Mouse (Mus musculus): ENCODE measurements at regions not wholly inside any gene's neighbourhood (a gene's known extent, or its start where the extent isn't known, plus 50 kb on each side); places are given as distances from the start of the nearest gene placed in this dataset.
A peak's percentile ranks its signal among the peaks of the same experiment; 100 is the strongest.
"Not testable (repeated sequence)": the region's sequence is repeated elsewhere in the genome, so short reads cannot be mapped to it uniquely, and the experiment has no call there.

DNA sequence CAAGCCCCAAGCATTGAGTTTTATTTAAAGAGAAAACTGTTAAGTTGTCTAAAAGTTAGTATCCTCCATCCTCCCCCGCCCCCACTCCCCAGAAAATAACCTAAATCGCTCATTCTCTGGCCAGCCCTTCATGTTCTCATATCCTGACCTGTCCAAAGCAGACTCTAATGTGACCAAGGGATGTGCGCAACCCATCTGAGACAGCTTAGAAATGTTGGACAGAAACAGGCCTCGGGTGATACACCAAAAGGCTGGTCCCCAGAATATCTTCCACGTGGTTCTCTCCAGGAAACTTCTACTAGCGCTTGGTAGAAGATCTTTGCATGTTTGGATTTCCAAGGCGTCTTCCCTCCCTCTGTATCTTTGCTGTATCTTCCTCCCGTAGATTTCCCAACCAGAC is 482.8 kb downstream of the Tns1 start:
- H3K9me3 ChIP-seq (replicated peaks): no peaks in the 10 kb centered on the region
- DNase-seq (no peak), ATAC-seq (ENCODE audit: low read depth) (no peak)
- no peak overlapping the region for H3K9ac ChIP-seq
- H3K27me3 ChIP-seq: no peaks in the 10 kb centered on the region
- 68% methylated on average over 8 of the region's 8 CpGs for WGBS (ENCODE audit: insufficient replicate concordance)
- H3K4me2 ChIP-seq: no peak overlapping the region
- H3K36me3 ChIP-seq: no peaks in the 10 kb centered on the region
- H3K27ac ChIP-seq: no peak overlapping the region
- no peaks in the 10 kb centered on the region for H3K4me1 ChIP-seq (replicated peaks)
- H3K4me3 ChIP-seq (replicated peaks): no peak overlapping the region

DNA sequence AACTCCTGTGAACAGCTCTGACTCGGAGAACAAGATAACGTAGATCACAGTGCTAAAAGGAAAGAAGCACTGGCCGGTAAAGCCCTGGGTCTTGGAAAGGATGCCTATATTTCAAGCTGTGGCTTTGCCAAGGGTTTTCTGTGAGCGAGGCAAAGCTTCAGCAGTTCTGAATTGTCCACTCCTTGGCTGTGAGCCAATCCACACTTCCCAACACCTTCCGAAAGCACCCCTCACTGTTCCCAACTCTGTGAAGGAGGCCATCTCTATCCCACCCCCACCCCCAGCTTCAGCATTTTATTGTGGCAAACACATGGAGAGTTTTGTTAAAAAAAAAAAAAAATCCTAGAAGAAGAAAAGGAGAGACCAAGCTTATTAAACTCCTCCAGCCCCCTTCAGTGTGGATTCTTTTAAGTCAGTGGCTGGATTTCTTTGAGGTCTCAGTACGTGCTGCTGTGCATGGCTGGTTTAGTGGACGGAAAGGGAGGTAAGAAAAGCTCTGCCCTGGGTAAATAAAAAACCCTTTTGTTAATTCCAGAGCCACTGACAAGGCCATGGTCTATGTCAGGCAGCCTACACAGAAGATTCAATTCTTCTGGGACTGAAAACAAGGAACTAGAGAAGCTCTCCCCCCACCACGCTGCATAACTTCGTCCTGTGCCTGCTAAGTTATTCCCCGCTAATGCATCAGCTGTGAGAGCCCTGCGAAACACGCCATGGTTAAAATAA is 483.4 kb downstream of the Tns1 start:
- DNase-seq (no peak), ATAC-seq (ENCODE audit: low read depth) (no peak)
- Histone ChIP-seq H3K4me1 (replicated peaks) (no peaks in the 10 kb centered on the region), H3K4me2 (no peak overlapping the region), H3K27ac (no peak overlapping the region), H3K36me3 (no peaks in the 10 kb centered on the region), H3K27me3 (no peaks in the 10 kb centered on the region), H3K9ac (no peak overlapping the region), H3K4me3 (replicated peaks) (no peak overlapping the region), H3K9me3 (replicated peaks) (no peaks in the 10 kb centered on the region)
- WGBS (ENCODE audit: insufficient replicate concordance): 62% methylated on average over 12 of the region's 12 CpGs

DNA sequence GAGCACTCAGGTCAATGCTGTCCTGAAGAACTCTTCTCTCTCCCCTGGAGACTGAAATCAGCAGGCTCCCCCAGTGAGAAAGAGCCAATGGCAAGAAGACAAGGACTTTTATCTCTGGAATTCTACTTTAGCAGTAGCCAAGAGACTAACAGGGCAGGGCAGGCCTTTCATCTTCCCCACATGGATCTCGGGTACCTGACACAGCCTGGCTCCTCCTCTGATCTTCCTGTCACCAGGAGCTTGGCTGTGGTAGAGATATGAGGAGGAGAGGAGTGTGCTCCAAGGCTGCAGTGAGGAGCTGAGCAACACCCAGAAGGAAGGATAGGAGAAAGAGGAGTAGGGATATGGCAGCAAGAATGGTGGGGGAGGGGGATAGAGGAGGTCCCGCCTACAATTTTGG is 488.5 kb downstream of the Tns1 start:
- 50% methylated on average over 2 of the region's 2 CpGs for WGBS (ENCODE audit: insufficient replicate concordance)
- no peak overlapping the region for H3K27ac ChIP-seq
- no peak for ATAC-seq (ENCODE audit: low read depth)
- no peak for DNase-seq
- no peaks in the 10 kb centered on the region for H3K36me3 ChIP-seq
- no peaks in the 10 kb centered on the region for H3K27me3 ChIP-seq
- H3K4me1 ChIP-seq (replicated peaks): no peaks in the 10 kb centered on the region
- H3K4me3 ChIP-seq (replicated peaks): no peak overlapping the region
- H3K9ac ChIP-seq: no peak overlapping the region
- H3K9me3 ChIP-seq (replicated peaks): no peaks in the 10 kb centered on the region
- H3K4me2 ChIP-seq: no peak overlapping the region

DNA sequence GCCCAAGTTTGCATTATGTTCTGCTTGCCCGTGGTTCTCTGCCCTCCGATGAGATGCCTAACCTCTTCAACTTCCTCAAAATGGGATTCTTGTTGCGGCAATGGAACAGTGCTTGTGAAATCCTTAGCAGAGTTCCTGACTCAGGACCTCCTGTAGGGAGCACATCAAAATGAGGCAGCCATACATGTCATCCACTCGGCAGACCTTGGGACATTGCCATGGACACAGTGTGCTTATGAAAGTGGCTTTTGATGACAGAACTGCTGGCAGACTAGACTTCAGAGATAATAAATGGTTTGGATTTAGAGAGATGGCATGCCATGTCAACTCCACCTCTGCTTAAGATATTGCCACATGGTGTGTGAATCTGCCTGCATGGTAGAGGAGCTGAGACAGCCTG is 489.4 kb downstream of the Tns1 start:
- H3K27me3 ChIP-seq: no peaks in the 10 kb centered on the region
- H3K36me3 ChIP-seq: no peaks in the 10 kb centered on the region
- H3K4me3 ChIP-seq (replicated peaks): no peak overlapping the region
- ATAC-seq (ENCODE audit: low read depth): no peak
- no peaks in the 10 kb centered on the region for H3K4me1 ChIP-seq (replicated peaks)
- no peaks in the 10 kb centered on the region for H3K9me3 ChIP-seq (replicated peaks)
- H3K27ac ChIP-seq: no peak overlapping the region
- no peak for DNase-seq
- H3K4me2 ChIP-seq: no peak overlapping the region
- WGBS (ENCODE audit: insufficient replicate concordance): 62% methylated on average over 4 of the region's 4 CpGs
- H3K9ac ChIP-seq: no peak overlapping the region

DNA sequence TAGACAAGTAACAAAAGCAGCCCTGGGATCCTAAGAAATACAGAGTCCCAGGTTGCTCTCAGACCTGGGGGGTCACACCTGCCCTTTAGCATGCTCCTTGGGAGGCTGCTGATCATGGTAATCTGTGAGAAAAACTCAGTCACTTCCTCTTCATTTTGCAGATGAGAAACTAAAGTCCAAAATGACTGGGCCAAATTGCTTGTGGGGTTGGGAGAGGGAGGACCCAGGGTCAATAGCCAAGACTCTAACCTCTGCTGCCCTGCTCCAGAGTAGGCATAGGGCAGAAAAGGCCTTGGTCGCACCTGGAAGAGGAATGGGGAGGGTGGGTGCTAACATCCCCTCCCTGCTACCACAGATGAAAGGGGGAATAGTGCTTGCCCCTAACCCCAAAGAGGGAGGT is 491.2 kb downstream of the Tns1 start:
- no peak overlapping the region for H3K4me3 ChIP-seq (replicated peaks)
- H3K9me3 ChIP-seq (replicated peaks): no peaks in the 10 kb centered on the region
- H3K4me1 ChIP-seq (replicated peaks): no peaks in the 10 kb centered on the region
- H3K36me3 ChIP-seq: no peaks in the 10 kb centered on the region
- no peak overlapping the region for H3K4me2 ChIP-seq
- no peak for DNase-seq
- ATAC-seq (ENCODE audit: low read depth): no peak
- no peaks in the 10 kb centered on the region for H3K27me3 ChIP-seq
- WGBS (ENCODE audit: insufficient replicate concordance): 55% methylated on average over 1 of the region's 1 CpGs
- no peak overlapping the region for H3K27ac ChIP-seq
- H3K9ac ChIP-seq: no peak overlapping the region

DNA sequence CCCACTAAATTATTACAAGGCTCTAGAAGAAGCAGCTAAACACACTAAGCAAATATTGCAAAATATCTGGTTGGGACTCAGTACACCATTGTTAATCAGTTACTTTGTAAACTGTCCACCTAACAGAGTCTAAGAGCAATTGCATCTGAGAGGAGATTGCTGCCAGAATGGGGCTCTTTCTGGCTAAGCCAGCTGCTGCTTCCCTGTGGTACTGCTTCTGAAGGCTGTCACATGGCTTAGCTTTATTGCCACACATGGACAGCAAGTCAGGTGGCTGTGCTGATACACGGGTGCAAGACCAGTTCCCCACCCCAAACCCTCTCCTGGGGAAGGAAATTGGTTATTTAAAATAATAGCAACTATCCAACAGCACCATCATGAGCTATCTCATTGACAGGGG is 493.9 kb downstream of the Tns1 start:
- Histone ChIP-seq H3K4me1 (replicated peaks) (no peaks in the 10 kb centered on the region), H3K27me3 (no peaks in the 10 kb centered on the region), H3K27ac (peak overlapping the region; percentile 45), H3K9me3 (replicated peaks) (no peaks in the 10 kb centered on the region), H3K36me3 (no peaks in the 10 kb centered on the region), H3K4me3 (replicated peaks) (no peak overlapping the region), H3K9ac (no peak overlapping the region), H3K4me2 (no peak overlapping the region)
- 23% methylated on average over 1 of the region's 1 CpGs for WGBS (ENCODE audit: insufficient replicate concordance)
- DNase-seq (no peak), ATAC-seq (ENCODE audit: low read depth) (peak; percentile 73)

DNA sequence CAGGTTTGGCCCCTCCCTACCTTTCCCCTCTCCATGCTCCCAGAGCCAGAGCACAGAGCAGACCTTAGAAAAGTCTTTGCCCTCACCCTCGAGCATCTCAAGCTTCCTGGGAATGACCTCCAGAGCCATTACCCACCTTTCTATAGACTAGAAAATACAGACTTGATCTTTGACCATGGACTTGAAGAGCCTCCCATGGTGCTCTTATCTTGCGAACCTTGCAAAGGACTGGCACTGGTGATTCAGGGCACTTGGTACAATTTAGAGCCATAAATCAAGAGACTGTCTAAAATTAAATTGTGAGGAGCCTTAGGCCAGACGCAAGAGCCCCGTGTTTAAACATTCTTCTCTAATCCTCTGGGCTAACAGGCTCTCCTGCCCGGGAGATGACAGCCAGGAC is 498.9 kb downstream of the Tns1 start:
- Histone ChIP-seq H3K4me2 (no peak overlapping the region), H3K27ac (no peak overlapping the region), H3K4me1 (replicated peaks) (no peaks in the 10 kb centered on the region), H3K9ac (no peak overlapping the region), H3K36me3 (no peaks in the 10 kb centered on the region), H3K4me3 (replicated peaks) (no peak overlapping the region), H3K27me3 (no peaks in the 10 kb centered on the region), H3K9me3 (replicated peaks) (no peaks in the 10 kb centered on the region)
- DNase-seq (no peak), ATAC-seq (ENCODE audit: low read depth) (no peak)
- 56% methylated on average over 5 of the region's 5 CpGs for WGBS (ENCODE audit: insufficient replicate concordance)

DNA sequence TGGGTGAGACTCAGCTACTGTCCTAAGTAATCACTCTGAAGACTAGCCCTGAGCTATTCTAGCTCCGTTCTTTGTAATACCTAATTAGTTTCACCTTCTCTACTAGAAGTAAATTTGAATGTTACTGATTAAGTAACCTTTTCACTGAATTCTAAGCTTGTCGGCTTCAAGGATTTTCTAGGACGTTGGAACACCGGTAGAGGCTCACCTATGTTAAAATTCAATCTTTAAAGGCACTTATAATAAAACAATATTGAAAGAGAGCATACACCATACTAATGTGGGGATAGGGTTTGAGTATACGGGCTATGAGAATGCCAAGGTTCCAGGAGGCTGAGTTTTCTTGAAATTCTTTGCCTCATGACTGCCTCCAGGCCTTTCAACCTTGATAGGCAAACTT is 503.1 kb downstream of the Tns1 start:
- H3K27me3 ChIP-seq; H3K9ac ChIP-seq; H3K36me3 ChIP-seq; ATAC-seq (ENCODE audit: low read depth); H3K4me3 ChIP-seq (replicated peaks); H3K4me1 ChIP-seq (replicated peaks); H3K27ac ChIP-seq; DNase-seq; H3K9me3 ChIP-seq (replicated peaks); H3K4me2 ChIP-seq: not testable (repeated sequence)
- WGBS (ENCODE audit: insufficient replicate concordance): 71% methylated on average over 5 of the region's 5 CpGs

DNA sequence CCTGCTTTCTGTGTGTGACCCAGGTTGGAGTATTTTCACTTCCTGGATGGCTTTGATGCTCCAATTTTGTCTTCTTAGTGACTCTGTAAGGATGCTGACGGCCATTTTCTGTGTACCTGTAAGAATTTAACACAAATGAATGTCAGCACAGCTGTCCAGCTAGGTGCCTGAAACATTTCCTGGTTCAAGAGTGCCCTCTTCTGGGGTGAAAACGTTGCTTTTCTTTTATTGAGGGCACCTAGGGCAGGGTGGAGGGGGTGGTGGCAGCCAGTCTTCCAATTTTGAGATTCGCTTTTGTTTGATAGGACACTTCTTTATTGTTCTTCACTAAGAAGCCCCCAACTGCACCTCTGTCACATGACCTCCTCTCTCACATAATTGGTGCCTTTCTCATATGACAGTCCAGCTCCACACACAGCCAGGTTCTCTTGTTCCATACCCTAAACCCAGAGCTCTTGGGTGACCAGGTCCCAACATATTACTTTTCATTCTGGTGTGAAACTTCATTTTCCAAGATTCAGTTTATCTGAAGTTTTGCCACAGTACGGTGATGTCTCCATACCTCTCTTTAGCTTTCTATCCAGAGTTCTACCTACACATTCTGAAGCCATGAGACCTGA is 505.6 kb downstream of the Tns1 start:
- no peaks in the 10 kb centered on the region for H3K9me3 ChIP-seq (replicated peaks)
- no peak overlapping the region for H3K4me3 ChIP-seq (replicated peaks)
- no peaks in the 10 kb centered on the region for H3K4me1 ChIP-seq (replicated peaks)
- ATAC-seq (ENCODE audit: low read depth) (no peak), DNase-seq (no peak)
- H3K4me2 ChIP-seq: no peak overlapping the region
- H3K9ac ChIP-seq: no peak overlapping the region
- H3K27me3 ChIP-seq: no peaks in the 10 kb centered on the region
- no peak overlapping the region for H3K27ac ChIP-seq
- 37% methylated on average over 4 of the region's 4 CpGs for WGBS (ENCODE audit: insufficient replicate concordance)
- H3K36me3 ChIP-seq: no peaks in the 10 kb centered on the region

DNA sequence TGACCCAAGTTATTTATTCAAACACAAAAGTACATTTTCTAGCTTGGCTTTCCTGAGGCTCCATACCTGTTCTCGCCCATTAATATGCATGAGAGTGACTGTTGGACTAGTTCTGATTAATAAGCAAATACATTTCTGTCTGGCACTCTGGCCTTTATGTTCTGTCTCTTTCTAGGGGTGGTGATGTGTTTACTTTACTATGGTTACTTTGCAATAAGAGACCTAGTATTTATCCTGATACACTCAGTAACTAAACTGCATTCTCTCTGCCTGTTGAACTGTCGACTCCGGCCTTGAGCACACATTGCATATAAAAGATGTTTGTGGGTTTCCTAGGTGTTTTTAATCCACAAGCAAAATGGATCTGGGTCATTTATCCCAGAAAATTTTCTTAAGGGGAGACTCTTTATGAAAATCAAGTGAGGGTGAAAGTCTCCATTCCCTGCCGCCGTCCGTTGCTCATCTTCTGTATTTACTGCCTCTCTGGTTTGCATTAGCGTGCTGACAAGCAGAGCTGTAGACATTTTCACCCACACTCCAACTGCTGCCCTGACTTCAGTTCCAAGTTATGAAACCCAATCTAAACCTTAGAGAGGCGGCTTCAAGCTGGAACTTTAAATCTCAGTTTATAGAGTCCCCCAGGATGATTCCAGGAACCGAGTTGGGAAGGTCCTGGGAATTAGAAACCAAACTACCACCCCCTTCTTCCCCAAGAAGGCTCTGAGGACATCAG is 530.4 kb downstream of the Tns1 start:
- no peak overlapping the region for H3K9ac ChIP-seq
- H3K27me3 ChIP-seq: no peaks in the 10 kb centered on the region
- 71% methylated on average over 9 of the region's 9 CpGs for WGBS (ENCODE audit: insufficient replicate concordance)
- no peaks in the 10 kb centered on the region for H3K36me3 ChIP-seq
- H3K9me3 ChIP-seq (replicated peaks): no peaks in the 10 kb centered on the region
- ATAC-seq (ENCODE audit: low read depth) (no peak), DNase-seq (no peak)
- no peak overlapping the region for H3K4me3 ChIP-seq (replicated peaks)
- H3K4me1 ChIP-seq (replicated peaks): no peaks in the 10 kb centered on the region
- no peak overlapping the region for H3K27ac ChIP-seq
- H3K4me2 ChIP-seq: no peak overlapping the region

DNA sequence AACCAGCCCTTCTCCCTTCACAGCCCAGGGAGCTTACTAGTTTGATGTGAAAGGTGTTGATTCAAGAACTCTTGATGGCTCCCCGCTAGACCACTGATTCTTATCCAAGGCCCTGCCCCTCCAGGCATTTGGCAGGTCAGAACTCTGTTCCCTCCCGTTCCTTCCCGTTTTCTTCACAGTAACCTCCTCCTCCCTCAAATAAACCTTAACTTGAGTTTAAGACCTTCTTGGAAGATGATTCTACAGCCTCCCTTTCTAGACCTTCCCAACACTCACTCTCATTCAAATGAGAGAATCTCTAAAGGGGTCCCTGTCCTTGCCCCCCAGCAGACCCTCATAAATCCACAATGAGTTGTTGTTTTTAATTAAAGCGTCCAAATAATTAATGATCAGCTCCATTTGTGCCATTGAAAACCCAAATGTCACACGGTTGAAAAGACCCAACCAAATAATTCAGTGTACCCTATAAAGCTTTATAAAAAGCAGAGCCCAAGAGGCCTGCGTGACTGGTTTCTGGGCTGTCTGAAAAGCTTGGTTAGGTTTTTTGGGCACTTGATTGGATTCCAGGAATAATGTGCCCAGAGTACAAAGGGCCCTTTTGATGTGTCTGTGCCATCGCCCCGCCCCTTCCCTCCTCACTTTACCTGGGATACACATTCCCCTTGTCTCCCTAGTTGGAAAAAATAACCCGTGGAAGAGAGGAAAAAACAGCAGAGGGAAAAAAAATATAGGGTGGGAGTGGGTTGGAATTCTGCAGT is 532.7 kb downstream of the Tns1 start:
- Histone ChIP-seq H3K27me3 (no peaks in the 10 kb centered on the region), H3K4me2 (no peak overlapping the region), H3K4me1 (replicated peaks) (no peaks in the 10 kb centered on the region), H3K9me3 (replicated peaks) (no peaks in the 10 kb centered on the region), H3K4me3 (replicated peaks) (no peak overlapping the region), H3K27ac (no peak overlapping the region), H3K9ac (no peak overlapping the region), H3K36me3 (no peaks in the 10 kb centered on the region)
- WGBS (ENCODE audit: insufficient replicate concordance): 59% methylated on average over 9 of the region's 9 CpGs
- DNase-seq (no peak), ATAC-seq (ENCODE audit: low read depth) (no peak)
